Mouse (Mus musculus) lung, postnatal 14 days (tissue): ENCODE results near the gene Zfy2.

Experiments
- DNase-seq: peaks from one replicate; pipeline ENCODE4 v3.0.0; 2021

Gene Zfy2

GRCm38 (mm10) chrY:2170309-2170708 lies at the start of gene Zfy2:
Zfy2 (minus strand) TSS chrY:2170409.
- DNase-seq, result no peak
